Mouse (Mus musculus) G1E (cell line): ENCODE data around the gene Rbmxl2. TPM values are rescaled to one million over a fixed set of nuclear protein-coding genes. Genes with fewer than 3 reads are reported as not detected.

Experiments
- ATAC-seq: 2 replicates; pipeline ENCODE4 v1.8.0; 2016; ENCODE audit warnings: mild to moderate bottlenecking; ENCODE audit not compliant: insufficient number of reproducible peaks, poor library complexity, low FRiP score, severe bottlenecking; ENCODE audit errors: extremely low read depth
- DNase-seq: peaks from one replicate; pipeline ENCODE4 v3.0.0; 2012; ENCODE audit warnings: low spot score
- H3K27me3 ChIP-seq: 2 replicates; pipeline ENCODE4 v1.6.1; 2012; ENCODE audit warnings: mild to moderate bottlenecking, low read length, inconsistent platforms; ENCODE audit not compliant: insufficient read depth
- H3K36me3 ChIP-seq: replicated peaks from 2 replicates; pipeline ENCODE3; 2012; ENCODE audit warnings: mild to moderate bottlenecking, inconsistent platforms
- H3K4me1 ChIP-seq: 2 replicates; pipeline ENCODE4 v1.6.1; 2012; ENCODE audit warnings: low read depth, low read length, inconsistent platforms, mixed read lengths; ENCODE audit not compliant: insufficient read depth
- H3K4me3 ChIP-seq: 2 replicates; pipeline ENCODE4 v1.5.1; 2012; ENCODE audit warnings: low read depth, mild to moderate bottlenecking, inconsistent platforms, low read length, moderate library complexity, mixed read lengths
- H3K9me3 ChIP-seq: replicated peaks from 2 replicates; pipeline ENCODE4 v1.6.1; 2012; ENCODE audit warnings: inconsistent platforms
- CTCF ChIP-seq: IDR thresholded peaks from 2 replicates; pipeline ENCODE4 v1.5.1; 2012; ENCODE audit warnings: low read depth, low read length, inconsistent platforms, mixed read lengths
- GATA1 ChIP-seq: IDR thresholded peaks from 2 replicates; pipeline ENCODE4 v1.6.1; 2012; ENCODE audit warnings: borderline replicate concordance, low read length, inconsistent platforms, mixed read lengths
- GATA2 ChIP-seq: IDR thresholded peaks from 2 replicates; pipeline ENCODE4 v1.6.1; 2012; ENCODE audit warnings: low read depth, low read length, inconsistent platforms, borderline replicate concordance
- POLR2AphosphoS5 ChIP-seq: IDR thresholded peaks from 2 replicates; pipeline ENCODE4 v1.6.1; 2012; ENCODE audit warnings: low read depth, low read length, inconsistent platforms; ENCODE audit not compliant: insufficient replicate concordance
- TAL1 ChIP-seq: conservative IDR thresholded peaks from 2 replicates; pipeline ENCODE4 v1.6.1; 2012; ENCODE audit warnings: low read depth, low read length, inconsistent platforms, mixed read lengths
- polyA plus RNA-seq: library from polyadenylated mRNA; stranded (reverse); fragments of >175 nt; gene quantifications from 2 replicates; pipeline ENCODE4 v1.2.3, GENCODE M21; 2012
- total RNA-seq, 2 experiments: library from RNA; stranded (forward) in 1 of 2; stranded (reverse) in 1 of 2; fragments of 200-1000 nt in 1 of 2; fragments of >200 nt in 1 of 2; fragmentation: Nextera tagmentation in 1 of 2; gene quantifications; 2 replicates each; pipeline ENCODE4 v1.2.3; 2014 to 2017

Gene Rbmxl2
- total and polyA plus RNA-seq, 3 experiments = not detected

- DNase-seq (no peak), ATAC-seq (no peak)
- Histone ChIP-seq H3K36me3 (no peaks in the 10 kb centered on the region), H3K9me3 (no peaks in the 10 kb centered on the region), H3K27me3 (no peaks in the 10 kb centered on the region), H3K4me1 (no peaks in the 10 kb centered on the region), H3K4me3 (no peak overlapping the region)
- TF ChIP-seq GATA2 (no peak), POLR2AphosphoS5 (no peak), GATA1 (no peak), CTCF (no peak), TAL1 (no peak)
Measured at GRCm38 (mm10) chr7:107253355-107253754, 44.1 kb downstream of the Rbmxl2 start.

DNA sequence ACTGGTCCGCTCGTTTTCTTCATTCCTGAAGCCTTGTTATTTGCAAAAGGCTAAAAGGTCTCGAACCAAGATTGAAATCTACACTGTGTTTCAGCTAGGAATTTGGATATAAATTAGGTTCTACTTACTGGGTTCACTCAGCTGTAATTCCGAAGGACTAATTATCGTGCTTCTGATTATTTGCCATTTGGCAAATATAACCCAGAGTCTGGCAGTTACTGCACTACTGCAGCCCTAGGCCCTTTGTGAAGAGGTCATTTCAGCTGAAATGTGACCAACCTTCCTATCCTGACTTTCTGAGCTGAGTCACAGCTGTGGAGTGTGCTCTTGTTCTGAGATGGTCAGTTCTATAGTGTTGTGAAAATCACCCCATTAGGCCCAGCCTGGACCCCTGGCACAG lies 50.7 kb downstream of the Rbmxl2 start:
- DNase-seq (no peak), ATAC-seq (no peak)
- Histone ChIP-seq H3K4me3 (no peak overlapping the region), H3K36me3 (no peaks in the 10 kb centered on the region), H3K4me1 (no peaks in the 10 kb centered on the region), H3K27me3 (no peaks in the 10 kb centered on the region), H3K9me3 (no peaks in the 10 kb centered on the region)
- TF ChIP-seq TAL1 = no peak
- no peak for TF ChIP-seq POLR2AphosphoS5
- TF ChIP-seq GATA1 = no peak
- no peak for TF ChIP-seq CTCF
- TF ChIP-seq GATA2 = no peak

Other genes with a start within 250 kb of the Rbmxl2 start
- gene Olfr6, start 245.5 kb upstream of the Rbmxl2 start, total RNA-seq (2014; fragmentation: Nextera tagmentation) = not detected in 2 replicates
- gene Olfr6, start 245.5 kb upstream of the Rbmxl2 start, total RNA-seq (2017) = 0.12 and 0.22 TPM in 2 replicates
- not detected in 2 replicates for gene Olfr6, start 245.5 kb upstream of the Rbmxl2 start, polyA plus RNA-seq
- not detected in 2 replicates for gene Olfr711, start 234.0 kb upstream of the Rbmxl2 start, total RNA-seq (2014; fragmentation: Nextera tagmentation)
- under 0.01 and 0.11 TPM in 2 replicates for gene Olfr711, start 234.0 kb upstream of the Rbmxl2 start, total RNA-seq (2017)
- gene Olfr711, start 234.0 kb upstream of the Rbmxl2 start, polyA plus RNA-seq = not detected in 2 replicates
- not detected in 2 replicates for gene Olfr2, start 203.4 kb upstream of the Rbmxl2 start, total RNA-seq (2014; fragmentation: Nextera tagmentation)
- 0.06 TPM in 1 of 2 replicates, not detected in the other for gene Olfr2, start 203.4 kb upstream of the Rbmxl2 start, total RNA-seq (2017)
- gene Olfr2, start 203.4 kb upstream of the Rbmxl2 start, polyA plus RNA-seq = not detected in 2 replicates
- gene Olfr713, start 178.3 kb upstream of the Rbmxl2 start, total RNA-seq (2014; fragmentation: Nextera tagmentation) = not detected in 2 replicates
- 0.05 and 0.12 TPM in 2 replicates for gene Olfr713, start 178.3 kb upstream of the Rbmxl2 start, total RNA-seq (2017)
- not detected in 2 replicates for gene Olfr713, start 178.3 kb upstream of the Rbmxl2 start, polyA plus RNA-seq
- gene Olfr714, start 138.5 kb upstream of the Rbmxl2 start, total RNA-seq (2014; fragmentation: Nextera tagmentation) = not detected in 2 replicates
- gene Olfr714, start 138.5 kb upstream of the Rbmxl2 start, total RNA-seq (2017) = 0.11 and 0.46 TPM in 2 replicates
- not detected in 2 replicates for gene Olfr714, start 138.5 kb upstream of the Rbmxl2 start, polyA plus RNA-seq
- gene Olfr17, start 116.2 kb upstream of the Rbmxl2 start, total RNA-seq (2014; fragmentation: Nextera tagmentation) = not detected in 2 replicates
- 0.06 and 0.11 TPM in 2 replicates for gene Olfr17, start 116.2 kb upstream of the Rbmxl2 start, total RNA-seq (2017)
- not detected in 2 replicates for gene Olfr17, start 116.2 kb upstream of the Rbmxl2 start, polyA plus RNA-seq
- not detected in 2 replicates for gene Olfr715b, start 99.1 kb upstream of the Rbmxl2 start, total RNA-seq (2014; fragmentation: Nextera tagmentation)
- gene Olfr715b, start 99.1 kb upstream of the Rbmxl2 start, total RNA-seq (2017) = 0.12 TPM in 1 of 2 replicates, not detected in the other
- gene Olfr715b, start 99.1 kb upstream of the Rbmxl2 start, polyA plus RNA-seq = not detected in 2 replicates
- gene Olfr715, start 78.4 kb upstream of the Rbmxl2 start, total RNA-seq (2014; fragmentation: Nextera tagmentation) = not detected in 2 replicates
- gene Olfr715, start 78.4 kb upstream of the Rbmxl2 start, total RNA-seq (2017) = not detected in 2 replicates
- gene Olfr715, start 78.4 kb upstream of the Rbmxl2 start, polyA plus RNA-seq = not detected in 2 replicates
- gene Olfr716, start 71.1 kb upstream of the Rbmxl2 start, total RNA-seq (2014; fragmentation: Nextera tagmentation) = not detected in 2 replicates
- 0.05 TPM in 1 of 2 replicates, not detected in the other for gene Olfr716, start 71.1 kb upstream of the Rbmxl2 start, total RNA-seq (2017)
- not detected in 2 replicates for gene Olfr716, start 71.1 kb upstream of the Rbmxl2 start, polyA plus RNA-seq
- gene Nlrp14, start 42.5 kb upstream of the Rbmxl2 start, total RNA-seq (2014; fragmentation: Nextera tagmentation) = not detected in 2 replicates
- gene Nlrp14, start 42.5 kb upstream of the Rbmxl2 start, total RNA-seq (2017) = 0.05 and 0.17 TPM in 2 replicates
- gene Nlrp14, start 42.5 kb upstream of the Rbmxl2 start, polyA plus RNA-seq = not detected in 2 replicates
- gene Syt9, start 161.3 kb downstream of the Rbmxl2 start, total RNA-seq (2014; fragmentation: Nextera tagmentation) = not detected in 2 replicates
- gene Syt9, start 161.3 kb downstream of the Rbmxl2 start, total RNA-seq (2017) = 0.05 TPM in 1 of 2 replicates, not detected in the other
- gene Syt9, start 161.3 kb downstream of the Rbmxl2 start, polyA plus RNA-seq = not detected in 2 replicates